ENCODE assay signal across 14 mouse cellular contexts in the genomic region with DNA sequence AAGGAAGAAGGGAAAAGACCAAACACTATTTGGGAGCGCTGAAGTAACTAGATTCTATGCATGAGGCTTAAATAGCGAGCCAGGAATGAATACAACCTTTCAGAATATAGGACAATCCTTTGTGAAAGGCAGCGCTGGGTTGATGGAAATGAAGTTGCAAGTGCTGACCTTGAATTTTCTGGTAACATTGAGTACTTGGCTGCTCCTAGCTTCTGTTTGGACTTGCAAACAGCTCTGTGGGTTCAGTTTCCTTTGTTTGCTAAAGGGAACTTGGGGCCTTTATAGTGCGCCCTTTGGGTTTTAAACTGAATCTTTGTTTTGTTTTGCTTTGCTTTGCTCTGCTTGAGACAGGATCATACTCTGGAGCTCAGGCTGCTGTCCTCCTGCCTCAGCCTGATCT. TPM values are rescaled to one million over a fixed set of nuclear protein-coding genes. Genes with fewer than 3 reads are reported as not detected.
A peak's percentile ranks its signal among the peaks of the same experiment; 100 is the strongest.
DNase-seq lines count a peak whose midpoint lies in the region; ATAC-seq and TF ChIP-seq lines count a peak whose summit lies in the region.
"Had no signal": no experiment of that assay in that cellular context is flagged by ENCODE, and none has a peak within 500 bp of the region (broad histone marks: within the 10 kb centered on the region; RNA-seq: fewer than 3 reads in every experiment).

No protein-coding gene starts in this region.

- H3K9me3 ChIP-seq in forebrain, embryonic 11.5 days (ENCODE audit: control insufficient read depth, low read length), result no peaks in the 10 kb centered on the region
- no peaks in the 10 kb centered on the region for H3K9me3 ChIP-seq in hindbrain, embryonic 16.5 days (ENCODE audit: control insufficient read depth, low read length)
- H3K9me3 ChIP-seq in stomach, postnatal 0 days (ENCODE audit: control insufficient read depth, low read length), result no peaks in the 10 kb centered on the region
- H3K9me3 ChIP-seq in heart, embryonic 12.5 days (replicated peaks), result no peaks in the 10 kb centered on the region
- H3K9me3 ChIP-seq: limb, embryonic 10.5 days; neural tube, embryonic 12.5 days had no signal

- H3K4me2 ChIP-seq in forebrain, embryonic 11.5 days (ENCODE audit: low read depth, low read length, severe bottlenecking), result no peak overlapping the region
- H3K4me2 ChIP-seq in hindbrain, embryonic 16.5 days (ENCODE audit: low read length), result no peak overlapping the region
- H3K4me2 ChIP-seq in stomach, postnatal 0 days (replicated peaks; ENCODE audit: low read depth), result no peak overlapping the region
- H3K4me2 ChIP-seq in heart, embryonic 12.5 days, result no peak overlapping the region
- H3K4me2 ChIP-seq: neural tube, embryonic 12.5 days had no signal

- TF ChIP-seq CTCF in testis, adult 2 months (IDR thresholded peaks at IDR 0.05; ENCODE audit: control insufficient read depth, insufficient read depth, insufficient replicate concordance, low read depth, low read length), result no peak
- no peak for TF ChIP-seq CTCF in stomach, postnatal 0 days (IDR thresholded peaks at IDR 0.05; ENCODE audit: low read depth)

- H3K36me3 ChIP-seq in testis, adult 2 months (ENCODE audit: control insufficient read depth, insufficient read depth, low read length), result no peaks in the 10 kb centered on the region
- no peaks in the 10 kb centered on the region for H3K36me3 ChIP-seq in forebrain, embryonic 11.5 days (ENCODE audit: control insufficient read depth, insufficient read depth, low read length)
- no peaks in the 10 kb centered on the region for H3K36me3 ChIP-seq in hindbrain, embryonic 16.5 days (ENCODE audit: control insufficient read depth, insufficient read depth, low read length)
- no peaks in the 10 kb centered on the region for H3K36me3 ChIP-seq in stomach, postnatal 0 days (ENCODE audit: control insufficient read depth, insufficient read depth, low read length)
- no peaks in the 10 kb centered on the region for H3K36me3 ChIP-seq in heart, embryonic 12.5 days
- H3K36me3 ChIP-seq: limb, embryonic 10.5 days; neural tube, embryonic 12.5 days had no signal

- H3K4me3 ChIP-seq in testis, adult 2 months (ENCODE audit: control insufficient read depth, low read depth, low read length), result no peak overlapping the region
- no peak overlapping the region for H3K4me3 ChIP-seq in forebrain, embryonic 11.5 days (ENCODE audit: low read depth, low read length)
- H3K4me3 ChIP-seq in hindbrain, embryonic 16.5 days (ENCODE audit: low read length), result no peak overlapping the region
- H3K4me3 ChIP-seq in stomach, postnatal 0 days (ENCODE audit: low read depth, low read length), result no peak overlapping the region
- H3K4me3 ChIP-seq in heart, embryonic 12.5 days, result no peak overlapping the region
- H3K4me3 ChIP-seq: limb, embryonic 10.5 days; neural tube, embryonic 12.5 days had no signal

- TF ChIP-seq POLR2A in testis, adult 2 months (IDR thresholded peaks at IDR 0.05; ENCODE audit: control insufficient read depth, low read depth, low read length), result no peak

- peak overlapping the region; percentile 70 for H3K27ac ChIP-seq in testis, adult 2 months (ENCODE audit: control insufficient read depth, insufficient read depth, low read depth, low read length)
- H3K27ac ChIP-seq in forebrain, embryonic 11.5 days (ENCODE audit: low read depth, low read length), result no peak overlapping the region
- peak overlapping the region; percentile 31; the same call in 1 of the 2 replicates for H3K27ac ChIP-seq in hindbrain, embryonic 16.5 days (ENCODE audit: low read depth, low read length)
- H3K27ac ChIP-seq in stomach, postnatal 0 days (replicated peaks), result no peak overlapping the region
- no peak overlapping the region for H3K27ac ChIP-seq in heart, embryonic 12.5 days (ENCODE audit: poor library complexity, severe bottlenecking)
- H3K27ac ChIP-seq: limb, embryonic 10.5 days; neural tube, embryonic 12.5 days had no signal

- 0 out of 2 replicates have a peak, but pooled peaks have one; percentile 26 for ATAC-seq in forebrain, embryonic 11.5 days (replicated peaks; ENCODE audit: low FRiP score)
- no peak for ATAC-seq in hindbrain, embryonic 16.5 days
- ATAC-seq in stomach, postnatal 0 days (ENCODE audit: low FRiP score, low TSS enrichment), result no peak
- ATAC-seq in heart, embryonic 12.5 days (ENCODE audit: insufficient number of reproducible peaks, low FRiP score), result no peak

- H3K27me3 ChIP-seq in testis, adult 2 months (ENCODE audit: control insufficient read depth, insufficient read depth, low read length), result no peaks in the 10 kb centered on the region
- no peaks in the 10 kb centered on the region for H3K27me3 ChIP-seq in forebrain, embryonic 11.5 days (ENCODE audit: control insufficient read depth, insufficient read depth, low read length)
- H3K27me3 ChIP-seq in hindbrain, embryonic 16.5 days (replicated peaks; ENCODE audit: control insufficient read depth, insufficient read depth, low read length), result no peaks in the 10 kb centered on the region
- no peaks in the 10 kb centered on the region for H3K27me3 ChIP-seq in stomach, postnatal 0 days (ENCODE audit: control insufficient read depth, insufficient read depth, low read length)
- no peaks in the 10 kb centered on the region for H3K27me3 ChIP-seq in heart, embryonic 12.5 days (replicated peaks)
- H3K27me3 ChIP-seq: neural tube, embryonic 12.5 days had no signal

- no peak for DNase-seq in testis, postnatal 10 days (ENCODE audit: low spot score)
- DNase-seq in forebrain, embryonic 11.5 days (ENCODE audit: low spot score), result no peak
- DNase-seq in testis, postnatal 14 days (ENCODE audit: low spot score), result peak; percentile 53
- no peak for DNase-seq in stomach, postnatal 0 days (ENCODE audit: low spot score)
- DNase-seq in kidney, postnatal 4 days, result no peak
- DNase-seq: gastrocnemius, postnatal 36 days; heart, postnatal 14 days; kidney, adult 8-10 months; thymus, adult 18-20 months had no signal

- WGBS in forebrain, embryonic 11.5 days, result 16% methylated on average over 4 of the region's 4 CpGs
- WGBS in hindbrain, embryonic 16.5 days, result 25% methylated on average over 4 of the region's 4 CpGs
- 44% methylated on average over 4 of the region's 4 CpGs for WGBS in stomach, postnatal 0 days
- WGBS in heart, embryonic 12.5 days, result 45% methylated on average over 4 of the region's 4 CpGs

- no peak overlapping the region for H3K9ac ChIP-seq in forebrain, embryonic 11.5 days (ENCODE audit: low read length)
- H3K9ac ChIP-seq in hindbrain, embryonic 16.5 days (ENCODE audit: low read depth, low read length), result no peak overlapping the region
- no peak overlapping the region for H3K9ac ChIP-seq in stomach, postnatal 0 days (ENCODE audit: low read length)
- no peak overlapping the region for H3K9ac ChIP-seq in heart, embryonic 12.5 days
- H3K9ac ChIP-seq: neural tube, embryonic 12.5 days had no signal

- no peak for TF ChIP-seq EP300 in stomach, postnatal 0 days (optimal IDR thresholded peaks at IDR 0.05)

- peaks cover 3% of the 10 kb centered on the region for H3K4me1 ChIP-seq in testis, adult 2 months (ENCODE audit: control insufficient read depth, insufficient read depth, low read length)
- H3K4me1 ChIP-seq in forebrain, embryonic 11.5 days (replicated peaks; ENCODE audit: control insufficient read depth, insufficient read depth, low read length), result peaks cover 7% of the 10 kb centered on the region
- peaks cover 3% of the 10 kb centered on the region; the same call in 1 of the 2 replicates for H3K4me1 ChIP-seq in hindbrain, embryonic 16.5 days (ENCODE audit: control insufficient read depth, insufficient read depth, low read depth, low read length)
- 0 out of 2 replicates have a peak, but pooled peaks cover 4% of the 10 kb centered on the region for H3K4me1 ChIP-seq in stomach, postnatal 0 days (replicated peaks; ENCODE audit: control insufficient read depth, insufficient read depth)
- H3K4me1 ChIP-seq in heart, embryonic 12.5 days (replicated peaks), result peaks cover 8% of the 10 kb centered on the region
- H3K4me1 ChIP-seq: limb, embryonic 10.5 days had no signal

RNA-seq across cellular contexts. Expression of a gene that starts 18.1 kb away (rescaled TPM):
- 31.0 and 35.3 TPM in 2 replicates for polyA plus RNA-seq in testis, adult 2 months (2012; rRNA removed)
- polyA plus RNA-seq in forebrain, embryonic 11.5 days (2014; fragmentation: Nextera tagmentation; extraction: Ambion mirVana), result 7.3 and 9.3 TPM in 2 replicates
- polyA plus RNA-seq in hindbrain, embryonic 16.5 days (2015; fragmentation: Nextera tagmentation; extraction: Ambion mirVana), result 40.6 and 43.4 TPM in 2 replicates
- 10.5 and 12.1 TPM in 2 replicates for polyA plus RNA-seq in stomach, postnatal 0 days (2015; fragmentation: Nextera tagmentation; extraction: Ambion mirVana)
- polyA plus RNA-seq in heart, embryonic 12.5 days (2016; fragmentation: Nextera tagmentation; extraction: Ambion mirVana), result 4.1 and 4.9 TPM in 2 replicates

RNA-seq across cellular contexts. Expression of a gene that starts 42.9 kb away (rescaled TPM):
- polyA plus RNA-seq in testis, adult 2 months (2012; rRNA removed), result 376 and 451 TPM in 2 replicates
- 2.1 and 2.9 TPM in 2 replicates for polyA plus RNA-seq in forebrain, embryonic 11.5 days (2014; fragmentation: Nextera tagmentation; extraction: Ambion mirVana)
- 2.6 and 3.8 TPM in 2 replicates for polyA plus RNA-seq in hindbrain, embryonic 16.5 days (2015; fragmentation: Nextera tagmentation; extraction: Ambion mirVana)
- 1.5 and 1.7 TPM in 2 replicates for polyA plus RNA-seq in stomach, postnatal 0 days (2015; fragmentation: Nextera tagmentation; extraction: Ambion mirVana)
- polyA plus RNA-seq in heart, embryonic 12.5 days (2016; fragmentation: Nextera tagmentation; extraction: Ambion mirVana), result 0.99 and 1.1 TPM in 2 replicates

Comparison
In these comparisons a context has a peak if more than half of its experiments do, and no peak if none do; other contexts are left out.
1. H3K27ac ChIP-seq: peak in testis, adult 2 months (single experiment) and hindbrain, embryonic 16.5 days (single experiment); none in forebrain, embryonic 11.5 days (single experiment), stomach, postnatal 0 days (single experiment) and heart, embryonic 12.5 days (single experiment).
2. RNA of a gene that starts 42.9 kb away (polyA plus RNA-seq): 376 to 451 TPM in testis, adult 2 months; 2.6 to 3.8 TPM in hindbrain, embryonic 16.5 days, 2.1 to 2.9 TPM in forebrain, embryonic 11.5 days, 1.5 to 1.7 TPM in stomach, postnatal 0 days and 0.99 to 1.1 TPM in heart, embryonic 12.5 days; every median in the first group is over 10 times any median in the second.